Mouse (Mus musculus): ENCODE results near the gene Pkn1. TPM values are rescaled to one million over a fixed set of nuclear protein-coding genes. Genes with fewer than 3 reads are reported as not detected.

Pkn1 gene
- polyA plus RNA-seq (2014; fragmentation: Illumina TruSeq; extraction: RNeasy Lipid Tissue Mini Kit (QIAGEN cat#74804); ENCODE audit: low replicate concordance) = 10.0 TPM

GRCm38 (mm10) chr8:83698661-83699453, at the start of gene Pkn1:
Pkn1 (minus strand) TSS chr8:83699179.

GRCm38 (mm10) chr8:83740976-83741741, 42.2 kb upstream of the Pkn1 start, which contains the start of gene Adgre5:
Adgre5 (minus strand) TSS chr8:83741326.

GRCm38 (mm10) chr8:83715031-83715690, 16.2 kb upstream of the Pkn1 start, which contains the start of gene Ddx39:
Ddx39 (plus strand) TSS chr8:83715177.

GRCm38 (mm10) chr8:83665969-83666865, 32.8 kb downstream of the Pkn1 start, which contains the start of gene Ptger1:
Ptger1 (plus strand) TSS chr8:83666678.

GRCm38 (mm10) chr8:83652030-83652743, 46.8 kb downstream of the Pkn1 start, which contains the start of gene Gipc1:
Gipc1 (plus strand) TSS chr8:83652677.

Other genes with a start within 250 kb of the Pkn1 start
- gene Scoc, start 240.8 kb downstream of the Pkn1 start, polyA plus RNA-seq (2014; fragmentation: Illumina TruSeq; extraction: RNeasy Lipid Tissue Mini Kit (QIAGEN cat#74804); ENCODE audit: low replicate concordance) = 556 TPM
- gene Olfr370, start 163.4 kb downstream of the Pkn1 start, polyA plus RNA-seq (2014; fragmentation: Illumina TruSeq; extraction: RNeasy Lipid Tissue Mini Kit (QIAGEN cat#74804); ENCODE audit: low replicate concordance) = not detected
- 0.59 TPM for gene Ndufb7, start 132.5 kb downstream of the Pkn1 start, polyA plus RNA-seq (2014; fragmentation: Illumina TruSeq; extraction: RNeasy Lipid Tissue Mini Kit (QIAGEN cat#74804); ENCODE audit: low replicate concordance)
- gene Tecr, start 91.2 kb downstream of the Pkn1 start, polyA plus RNA-seq (2014; fragmentation: Illumina TruSeq; extraction: RNeasy Lipid Tissue Mini Kit (QIAGEN cat#74804); ENCODE audit: low replicate concordance) = 9.0 TPM
- 6.8 TPM for gene Dnajb1, start 91.0 kb downstream of the Pkn1 start, polyA plus RNA-seq (2014; fragmentation: Illumina TruSeq; extraction: RNeasy Lipid Tissue Mini Kit (QIAGEN cat#74804); ENCODE audit: low replicate concordance)
- not detected for gene Gipc1, start 46.5 kb downstream of the Pkn1 start, polyA plus RNA-seq (2014; fragmentation: Illumina TruSeq; extraction: RNeasy Lipid Tissue Mini Kit (QIAGEN cat#74804); ENCODE audit: low replicate concordance)
- gene Ptger1, start 32.5 kb downstream of the Pkn1 start, polyA plus RNA-seq (2014; fragmentation: Illumina TruSeq; extraction: RNeasy Lipid Tissue Mini Kit (QIAGEN cat#74804); ENCODE audit: low replicate concordance) = 0.11 TPM
- gene Ddx39, start 16.0 kb upstream of the Pkn1 start, polyA plus RNA-seq (2014; fragmentation: Illumina TruSeq; extraction: RNeasy Lipid Tissue Mini Kit (QIAGEN cat#74804); ENCODE audit: low replicate concordance) = 6.1 TPM
- 1.7 TPM for gene Adgre5, start 42.1 kb upstream of the Pkn1 start, polyA plus RNA-seq (2014; fragmentation: Illumina TruSeq; extraction: RNeasy Lipid Tissue Mini Kit (QIAGEN cat#74804); ENCODE audit: low replicate concordance)
- gene Adgrl1, start 200.9 kb upstream of the Pkn1 start, polyA plus RNA-seq (2014; fragmentation: Illumina TruSeq; extraction: RNeasy Lipid Tissue Mini Kit (QIAGEN cat#74804); ENCODE audit: low replicate concordance) = 0.78 TPM

All from small intestine, adult 10 weeks (tissue).